Mouse (Mus musculus) testis, adult 10 weeks (tissue): ENCODE measurements around the gene Ibtk. TPM values are rescaled to one million over a fixed set of nuclear protein-coding genes. Genes with fewer than 3 reads are reported as not detected.

Experiments
- polyA plus RNA-seq: library from polyadenylated mRNA; stranded (reverse); fragments of 350-450 nt; fragmentation: Illumina TruSeq; extraction: RNeasy Lipid Tissue Mini Kit (QIAGEN cat#74804); gene quantifications from one replicate; pipeline ENCODE4 v1.2.3, GENCODE M21; 2014; ENCODE audit warnings: low read depth, low replicate concordance

The Ibtk gene
- 36.9 TPM for polyA plus RNA-seq

GRCm38 (mm10) chr9:85749142-85749921 lies at the start of gene Ibtk:
Gene Ibtk (minus strand): TSS chr9:85749334.

Other genes starting within 250 kb of the Ibtk start
- 0.22 TPM for gene Tpbg, start 93.0 kb upstream of the Ibtk start, polyA plus RNA-seq